Mouse (Mus musculus) liver, embryonic 14.5 days (tissue): ENCODE data around the gene Tbc1d14. TPM values are rescaled to one million over a fixed set of nuclear protein-coding genes. Genes with fewer than 3 reads are reported as not detected.

Source experiments
- ATAC-seq: fragments of 200-750 bp; cut with Nextera tagmentation; 2 replicates; pipeline ENCODE4 v1.8.0; 2017; ENCODE audit warnings: moderate number of reproducible peaks, mild to moderate bottlenecking, moderate library complexity; ENCODE audit not compliant: insufficient read depth
- DNase-seq, 3 experiments: peaks; one replicate each; pipeline ENCODE4 v3.0.0-alpha.2; 2012 to 2013; ENCODE audit warnings: low read depth in 3 of 3, low spot score in 3 of 3
- H3K27ac ChIP-seq: fragments of 300-500 bp; sonication (generic); 2 replicates; pipeline ENCODE4 v1.5.1; 2014; ENCODE audit warnings: moderate library complexity, mild to moderate bottlenecking, control low read depth, inconsistent platforms
- H3K27me3 ChIP-seq: fragments of 300-500 bp; sonication (generic); 2 replicates; pipeline ENCODE4 v1.6.1; 2014; ENCODE audit warnings: mild to moderate bottlenecking, low read length, moderate library complexity; ENCODE audit not compliant: control insufficient read depth, insufficient read depth
- H3K36me3 ChIP-seq: fragments of 300-500 bp; sonication (generic); replicated peaks from 2 replicates; pipeline ENCODE4 v1.6.1; 2014; ENCODE audit warnings: low read depth; ENCODE audit not compliant: control insufficient read depth, insufficient read depth
- H3K4me1 ChIP-seq, 2 experiments: fragments of 200-500 bp in 1 of 2; fragments of 300-500 bp in 1 of 2; sonication (generic) in 1 of 2; replicated peaks; 2 replicates each; pipeline ENCODE4 v1.6.1; 2012 to 2014; ENCODE audit warnings: antibody characterized with exemption in 1 of 2, inconsistent platforms in 1 of 2, low read length in 1 of 2; ENCODE audit not compliant: control insufficient read depth in 2 of 2, insufficient read depth in 2 of 2
- H3K4me2 ChIP-seq: fragments of 300-500 bp; sonication (generic); 2 replicates; pipeline ENCODE4 v1.6.1; 2014; ENCODE audit warnings: low read depth, mild to moderate bottlenecking, control low read depth, moderate library complexity
- H3K4me3 ChIP-seq, 2 experiments: fragments of 200-500 bp in 1 of 2; fragments of 300-500 bp in 1 of 2; sonication (generic) in 1 of 2; 2 replicates each; pipeline ENCODE4 v1.5.1; 2012 to 2014; ENCODE audit warnings: low read depth in 2 of 2, low read length in 2 of 2, mild to moderate bottlenecking in 2 of 2, control low read depth in 1 of 2, inconsistent platforms in 1 of 2, moderate library complexity in 1 of 2; ENCODE audit not compliant: insufficient read depth in 1 of 2
- H3K9ac ChIP-seq: fragments of 300-500 bp; sonication (generic); replicated peaks from 2 replicates; pipeline ENCODE4 v1.6.1; 2014; ENCODE audit warnings: mild to moderate bottlenecking, control low read depth, moderate library complexity
- H3K9me3 ChIP-seq: fragments of 300-500 bp; sonication (generic); 2 replicates; pipeline ENCODE4 v1.6.1; 2016; ENCODE audit warnings: low read length, mixed read lengths; ENCODE audit not compliant: control insufficient read depth
- CTCF ChIP-seq: IDR thresholded peaks from 2 replicates; pipeline ENCODE4 v1.5.1; 2016; ENCODE audit warnings: antibody characterized with exemption, low read depth, control low read depth
- EP300 ChIP-seq: IDR thresholded peaks from 2 replicates; pipeline ENCODE4 v1.6.1; 2016; ENCODE audit warnings: antibody characterized with exemption, low read depth
- WGBS: fragments of 180-500 bp; shearing (Covaris S2); extraction: QIAGEN DNeasy Blood & Tissue Kit; methylation state at CpG from one replicate; pipeline ENCODE4 v1.1.7; 2014; ENCODE audit not compliant: insufficient replicate concordance; 5-methylcytosine and 5-hydroxymethylcytosine counted together
- polyA plus RNA-seq, 2 experiments: library from polyadenylated mRNA; depleted of rRNA in 1 of 2; stranded (reverse) in 1 of 2; unstranded in 1 of 2; fragments of >200 nt; fragmentation: Nextera tagmentation in 1 of 2; extraction: Ambion mirVana in 1 of 2; gene quantifications; 2 replicates each; pipeline versions ENCODE4 v1.2.1 to v1.2.3; 2012 to 2014

Gene Tbc1d14
- polyA plus RNA-seq, 2 experiments: 6.8 to 8.2 TPM

GRCm38 (mm10) chr5:36478540-36479420 lies 114.3 kb downstream of the Tbc1d14 start:
- ATAC-seq: no peak
- peaks cover 7 to 17% of the 10 kb centered on the region in 2 experiments for H3K4me1 ChIP-seq
- no peak for DNase-seq
- WGBS: 61% methylated on average over 6 of the region's 6 CpGs
- no peak overlapping the region for H3K9ac ChIP-seq
- peaks cover 2% of the 10 kb centered on the region; the same call in 1 of the 2 replicates for H3K36me3 ChIP-seq
- H3K4me3 ChIP-seq: no peak overlapping the region
- TF ChIP-seq CTCF (no peak), EP300 (no peak)
- no peak overlapping the region for H3K4me2 ChIP-seq
- no peaks in the 10 kb centered on the region for H3K9me3 ChIP-seq
- no peak overlapping the region for H3K27ac ChIP-seq
- H3K27me3 ChIP-seq: no peaks in the 10 kb centered on the region

- no peak overlapping the region for H3K27ac ChIP-seq
- peaks cover 12% of the 10 kb centered on the region for H3K36me3 ChIP-seq
- no peak overlapping the region for H3K4me3 ChIP-seq
- no peak for TF ChIP-seq EP300
- no peak for TF ChIP-seq CTCF
- no peak overlapping the region for H3K4me2 ChIP-seq
- H3K27me3 ChIP-seq: no peaks in the 10 kb centered on the region
- no peak for ATAC-seq
- no peak overlapping the region for H3K9ac ChIP-seq
- DNase-seq: no peak
- WGBS: 43% methylated on average over 3 of the region's 3 CpGs
- H3K4me1 ChIP-seq: peaks cover 2 to 11% of the 10 kb centered on the region in 2 experiments
- H3K9me3 ChIP-seq: no peaks in the 10 kb centered on the region
Observed at GRCm38 (mm10) chr5:36477486-36477885, 115.6 kb downstream of the Tbc1d14 start.

GRCm38 (mm10) chr5:36474283-36474682 lies 118.8 kb downstream of the Tbc1d14 start:
- no peaks in the 10 kb centered on the region for H3K9me3 ChIP-seq
- peaks cover 44% of the 10 kb centered on the region for H3K36me3 ChIP-seq
- no peaks in the 10 kb centered on the region for H3K27me3 ChIP-seq
- H3K9ac ChIP-seq: no peak overlapping the region
- H3K4me1 ChIP-seq: peaks cover 0 to 4% of the 10 kb centered on the region in 2 experiments; a peak in 1 of 4 replicates
- no peak overlapping the region for H3K4me3 ChIP-seq
- 0 out of 2 replicates have a peak, but pooled peaks have one; percentile 31 for ATAC-seq
- TF ChIP-seq CTCF: peak; percentile 94
- no peak for TF ChIP-seq EP300
- H3K4me2 ChIP-seq: no peak overlapping the region
- DNase-seq: peak; percentile 55 to 65 (median 61)
- WGBS: 79% methylated on average over 5 of the region's 5 CpGs
- no peak overlapping the region for H3K27ac ChIP-seq

GRCm38 (mm10) chr5:36472876-36473655 lies 120.0 kb downstream of the Tbc1d14 start:
- no peak for TF ChIP-seq EP300
- no peak for TF ChIP-seq CTCF
- Histone ChIP-seq H3K9me3 (no peaks in the 10 kb centered on the region), H3K4me3 (no peak overlapping the region), H3K27ac (no peak overlapping the region), H3K27me3 (no peaks in the 10 kb centered on the region), H3K4me2 (no peak overlapping the region), H3K9ac (no peak overlapping the region), H3K36me3 (peaks cover 44% of the 10 kb centered on the region), H3K4me1 (no peaks in the 10 kb centered on the region)
- WGBS: 70% methylated on average over 4 of the region's 4 CpGs
- ATAC-seq (no peak), DNase-seq (no peak)

- peaks cover under 1 to 3% of the 10 kb centered on the region in 2 experiments for H3K4me1 ChIP-seq
- TF ChIP-seq EP300 (no peak), CTCF (no peak)
- no peak overlapping the region for H3K4me2 ChIP-seq
- no peak overlapping the region for H3K4me3 ChIP-seq
- H3K27ac ChIP-seq: no peak overlapping the region
- no peaks in the 10 kb centered on the region for H3K27me3 ChIP-seq
- H3K9ac ChIP-seq: no peak overlapping the region
- H3K9me3 ChIP-seq: no peaks in the 10 kb centered on the region
- DNase-seq (no peak), ATAC-seq (no peak)
- H3K36me3 ChIP-seq: peaks cover 42% of the 10 kb centered on the region
- WGBS: 83% methylated on average over 8 of the region's 8 CpGs
Observed at GRCm38 (mm10) chr5:36471206-36471605, 121.9 kb downstream of the Tbc1d14 start.
